Mouse (Mus musculus) forebrain, embryonic 13.5 days (tissue): ENCODE data around the gene Zfp618. TPM values are rescaled to one million over a fixed set of nuclear protein-coding genes. Genes with fewer than 3 reads are reported as not detected.
A peak's percentile ranks its signal among the peaks of the same experiment; 100 is the strongest.

Source experiments
- ATAC-seq: fragments of 200-750 bp; cut with Nextera tagmentation; 2 replicates; pipeline ENCODE4 v1.8.0; 2017
- H3K27ac ChIP-seq: fragments of 300-500 bp; sonication (generic); 2 replicates; pipeline ENCODE4 v1.5.1; 2015; ENCODE audit warnings: inconsistent platforms, mild to moderate bottlenecking, moderate library complexity
- H3K27me3 ChIP-seq: fragments of 300-500 bp; sonication (generic); 2 replicates; pipeline ENCODE4 v1.6.1; 2015; ENCODE audit warnings: mild to moderate bottlenecking, inconsistent platforms
- H3K36me3 ChIP-seq: fragments of 300-500 bp; sonication (generic); 2 replicates; pipeline ENCODE4 v1.6.1; 2015; ENCODE audit warnings: mild to moderate bottlenecking, inconsistent platforms; ENCODE audit not compliant: poor library complexity, severe bottlenecking
- H3K4me1 ChIP-seq: fragments of 300-500 bp; sonication (generic); 2 replicates; pipeline ENCODE4 v1.6.1; 2015; ENCODE audit warnings: inconsistent platforms
- H3K4me2 ChIP-seq: fragments of 300-500 bp; sonication (generic); 2 replicates; pipeline ENCODE4 v1.6.1; 2015; ENCODE audit warnings: inconsistent platforms, mild to moderate bottlenecking, moderate library complexity
- H3K4me3 ChIP-seq: fragments of 300-500 bp; sonication (generic); 2 replicates; pipeline ENCODE4 v1.5.1; 2015; ENCODE audit warnings: mild to moderate bottlenecking, inconsistent platforms
- H3K9ac ChIP-seq: fragments of 300-500 bp; sonication (generic); 2 replicates; pipeline ENCODE4 v1.6.1; 2015; ENCODE audit warnings: mild to moderate bottlenecking, inconsistent platforms
- H3K9me3 ChIP-seq: fragments of 300-500 bp; sonication (generic); replicated peaks from 2 replicates; pipeline ENCODE4 v1.6.1; 2016; ENCODE audit warnings: inconsistent platforms
- WGBS: fragments of 180-500 bp; shearing (Covaris S2); methylation state at CpG from one replicate; pipeline ENCODE4 v1.1.7; 2015; 5-methylcytosine and 5-hydroxymethylcytosine counted together
- polyA plus RNA-seq: library from polyadenylated mRNA; unstranded; fragments of >200 nt; fragmentation: Nextera tagmentation; extraction: Ambion mirVana; gene quantifications from 2 replicates; pipeline ENCODE4 v1.2.1, GENCODE M21; 2015

The Zfp618 gene
- 21.7 and 25.2 TPM in 2 replicates for polyA plus RNA-seq

DNA sequence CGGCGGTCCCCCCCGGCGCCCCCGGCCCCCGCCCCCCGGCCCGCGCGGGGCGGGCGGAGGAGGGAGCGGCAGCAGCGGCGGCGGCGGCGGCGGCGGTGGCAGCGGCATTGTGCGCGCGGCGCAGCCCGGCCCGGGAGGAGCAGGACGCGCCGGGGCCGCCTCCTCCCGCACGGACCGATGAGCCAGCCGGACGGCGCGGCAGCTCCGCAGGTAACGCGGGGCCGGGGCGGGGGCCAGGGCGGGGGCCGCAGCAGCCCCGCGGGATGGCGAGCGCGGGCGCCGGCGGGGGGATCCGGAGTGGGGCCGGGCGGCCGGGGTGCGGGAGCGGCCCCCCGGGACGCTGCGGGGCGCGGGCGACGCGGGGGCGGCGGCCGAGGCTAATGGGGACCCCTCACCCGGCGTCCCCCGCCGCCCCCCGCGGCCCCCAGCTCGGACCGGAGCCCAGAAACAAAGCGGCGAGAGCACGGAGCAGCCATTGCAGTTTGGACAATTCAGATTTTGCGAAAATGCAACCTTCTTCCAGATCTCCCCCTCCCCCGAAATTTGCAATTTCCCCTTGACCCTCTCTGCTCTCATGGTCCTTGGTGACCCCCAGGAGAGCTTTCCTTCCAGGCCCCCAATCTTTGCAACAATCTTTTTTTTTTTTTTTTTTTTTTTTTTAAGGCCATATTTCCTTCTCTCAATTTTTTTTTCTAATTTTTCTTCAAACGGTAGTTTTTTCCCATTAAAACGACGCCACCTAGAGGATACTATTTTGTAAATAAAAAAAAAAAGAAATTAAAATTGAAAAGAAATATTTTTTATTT lies at the start of gene Zfp618:
Gene Zfp618 (plus strand): TSS at position 77 of the 806 bp plus-strand sequence.
- no peaks in the 10 kb centered on the region for H3K9me3 ChIP-seq
- WGBS: 0% methylated on average over 32 of the region's 86 CpGs
- H3K9ac ChIP-seq: peak within 1 kb of the TSS; percentile 97
- H3K36me3 ChIP-seq: no peaks in the 10 kb centered on the region
- H3K27me3 ChIP-seq: peaks cover 3% of the 10 kb centered on the region; the same call in 1 of the 2 replicates
- H3K4me3 ChIP-seq: peak within 1 kb of the TSS; percentile 83
- ATAC-seq: peak; percentile 78
- H3K27ac ChIP-seq: peak within 1 kb of the TSS; percentile 83
- H3K4me2 ChIP-seq: peak within 1 kb of the TSS; percentile 72
- 0 out of 2 replicates have a peak, but pooled peaks cover 6% of the 10 kb centered on the region for H3K4me1 ChIP-seq

DNA sequence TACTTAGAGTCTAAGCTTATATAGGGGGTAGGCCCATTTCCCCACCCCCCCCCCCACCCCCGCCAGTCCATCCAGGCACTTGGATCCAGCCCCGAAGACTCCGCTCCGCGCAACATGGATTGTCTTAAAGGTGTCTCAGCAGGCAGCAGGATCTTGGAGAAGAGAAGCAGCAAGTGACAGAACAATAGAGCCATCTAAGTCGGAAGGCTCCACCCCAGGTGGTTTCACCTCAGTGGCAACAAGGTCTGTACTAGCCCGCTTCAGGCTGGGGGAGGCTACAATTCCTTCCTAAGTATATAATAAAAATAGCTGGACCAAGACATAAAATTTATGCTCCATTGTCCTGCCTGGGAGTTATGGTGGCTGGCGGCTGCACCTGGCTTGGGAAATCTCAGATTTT lies 48.3 kb upstream of the Zfp618 start:
- H3K4me1 ChIP-seq: no peaks in the 10 kb centered on the region
- no peaks in the 10 kb centered on the region for H3K9me3 ChIP-seq
- no peak overlapping the region for H3K27ac ChIP-seq
- H3K4me2 ChIP-seq: no peak overlapping the region
- no peak overlapping the region for H3K4me3 ChIP-seq
- no peak overlapping the region for H3K9ac ChIP-seq
- no peaks in the 10 kb centered on the region for H3K27me3 ChIP-seq
- 85% methylated on average over 8 of the region's 8 CpGs for WGBS
- no peak for ATAC-seq
- H3K36me3 ChIP-seq: no peaks in the 10 kb centered on the region

DNA sequence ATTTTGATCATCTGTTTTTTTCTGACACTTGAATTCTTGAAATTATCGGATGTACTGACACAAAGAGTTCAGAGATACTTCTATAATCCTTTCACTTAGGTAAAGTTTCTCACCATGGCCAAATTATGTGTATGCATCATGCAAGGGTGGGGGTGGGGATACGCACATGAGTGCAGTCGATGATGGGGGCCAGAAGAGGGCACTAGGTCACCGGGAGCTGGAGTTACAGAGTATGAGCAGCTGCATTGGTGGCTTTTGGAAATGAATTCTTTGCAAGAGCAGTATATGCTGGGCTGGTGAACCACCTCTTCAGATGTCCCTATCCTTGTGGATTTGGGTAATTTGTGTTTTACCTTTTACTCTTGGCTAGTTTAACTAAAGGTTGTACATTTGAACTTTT lies 31.6 kb upstream of the Zfp618 start:
- Histone ChIP-seq H3K27me3 (no peaks in the 10 kb centered on the region), H3K9me3 (no peaks in the 10 kb centered on the region), H3K27ac (no peak overlapping the region), H3K4me1 (no peaks in the 10 kb centered on the region), H3K9ac (no peak overlapping the region), H3K36me3 (no peaks in the 10 kb centered on the region), H3K4me2 (no peak overlapping the region), H3K4me3 (no peak overlapping the region)
- WGBS: 90% methylated on average over 4 of the region's 4 CpGs
- ATAC-seq: no peak

DNA sequence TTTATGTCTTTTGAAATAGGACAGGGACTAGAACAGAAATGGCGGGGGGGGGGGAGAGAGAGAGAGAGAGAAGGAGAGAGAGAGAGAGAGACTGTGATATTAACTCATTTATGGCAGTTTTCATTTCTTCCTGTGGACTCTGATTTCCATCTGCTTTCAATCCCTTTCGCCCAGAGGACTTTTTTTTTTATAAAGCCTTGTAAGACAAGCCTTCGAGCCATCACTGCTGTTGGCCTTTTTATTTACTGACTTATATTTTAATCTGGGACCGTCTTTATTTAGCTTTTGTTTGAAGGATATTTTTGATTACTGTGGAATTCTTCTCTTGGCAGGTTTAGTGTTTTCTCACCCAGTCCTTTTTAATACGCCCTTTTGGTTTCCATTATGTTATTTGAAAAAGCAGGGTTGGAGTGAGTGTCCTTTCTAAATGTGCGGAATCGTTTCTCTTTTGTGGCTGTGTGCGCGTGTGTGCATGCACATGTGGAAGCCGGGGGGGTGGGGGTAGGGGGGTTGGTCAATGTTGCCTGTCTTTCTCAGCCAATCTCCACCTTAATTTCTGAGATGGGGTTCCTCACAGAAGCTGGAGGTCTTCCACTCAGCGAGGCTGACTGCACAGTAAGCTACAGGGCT lies 29.7 kb upstream of the Zfp618 start:
- Histone ChIP-seq H3K9ac (no peak overlapping the region), H3K27me3 (no peaks in the 10 kb centered on the region), H3K9me3 (no peaks in the 10 kb centered on the region), H3K36me3 (no peaks in the 10 kb centered on the region), H3K4me1 (no peaks in the 10 kb centered on the region), H3K27ac (no peak overlapping the region), H3K4me2 (no peak overlapping the region), H3K4me3 (no peak overlapping the region)
- ATAC-seq: no peak
- WGBS: 73% methylated on average over 11 of the region's 11 CpGs

DNA sequence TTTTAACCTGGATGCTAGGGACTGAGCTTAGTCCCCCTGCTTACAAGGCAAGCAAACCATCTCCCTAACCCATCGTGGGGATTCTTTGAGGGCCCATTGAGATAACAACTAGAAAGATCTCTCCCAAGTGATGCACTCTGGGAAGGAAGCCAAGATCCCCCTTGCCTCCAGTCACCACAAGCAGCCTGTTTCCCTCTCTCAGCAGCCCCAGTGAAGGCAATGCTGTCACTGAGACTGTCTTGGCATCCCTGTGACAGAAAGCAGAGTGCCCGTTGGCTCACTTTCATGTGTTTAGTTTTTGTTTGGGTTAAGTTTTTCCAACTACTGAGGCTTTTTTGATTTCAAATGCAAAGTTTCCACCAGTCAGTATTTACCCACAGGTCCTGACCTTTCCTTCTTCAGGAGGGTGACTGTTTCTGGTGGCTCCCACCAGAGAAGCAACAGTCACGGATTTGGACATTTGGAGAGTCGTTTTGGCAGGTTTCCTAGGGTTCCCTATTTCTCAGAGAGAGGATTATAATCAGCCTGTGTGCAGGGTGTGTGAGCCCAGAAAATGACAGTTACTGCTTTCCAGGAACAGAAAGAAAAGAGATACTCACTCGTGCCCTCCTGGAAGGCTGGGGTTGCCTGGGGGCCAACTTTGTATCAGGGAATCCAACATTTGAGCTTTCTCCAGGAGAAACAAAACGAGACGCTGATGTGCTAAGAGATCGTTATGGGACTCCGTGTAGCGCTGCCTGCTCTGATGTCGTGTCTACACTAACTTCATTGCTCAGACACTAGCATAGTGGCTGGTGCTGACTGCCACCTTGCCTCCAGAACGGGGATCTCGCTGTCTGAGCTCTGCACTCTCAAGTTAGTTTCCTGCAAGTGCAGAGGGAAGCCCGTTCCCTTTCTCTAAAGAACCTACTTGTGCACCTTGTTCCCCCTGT lies 23.1 kb upstream of the Zfp618 start:
- 55% methylated on average over 14 of the region's 14 CpGs for WGBS
- Histone ChIP-seq H3K4me1 (peaks cover 8% of the 10 kb centered on the region), H3K27me3 (no peaks in the 10 kb centered on the region), H3K4me2 (no peak overlapping the region), H3K36me3 (no peaks in the 10 kb centered on the region), H3K9ac (no peak overlapping the region), H3K9me3 (no peaks in the 10 kb centered on the region), H3K27ac (no peak overlapping the region; the same call in 1 of the 2 replicates), H3K4me3 (no peak overlapping the region)
- peak; percentile 81; the same call in 1 of the 2 replicates for ATAC-seq

DNA sequence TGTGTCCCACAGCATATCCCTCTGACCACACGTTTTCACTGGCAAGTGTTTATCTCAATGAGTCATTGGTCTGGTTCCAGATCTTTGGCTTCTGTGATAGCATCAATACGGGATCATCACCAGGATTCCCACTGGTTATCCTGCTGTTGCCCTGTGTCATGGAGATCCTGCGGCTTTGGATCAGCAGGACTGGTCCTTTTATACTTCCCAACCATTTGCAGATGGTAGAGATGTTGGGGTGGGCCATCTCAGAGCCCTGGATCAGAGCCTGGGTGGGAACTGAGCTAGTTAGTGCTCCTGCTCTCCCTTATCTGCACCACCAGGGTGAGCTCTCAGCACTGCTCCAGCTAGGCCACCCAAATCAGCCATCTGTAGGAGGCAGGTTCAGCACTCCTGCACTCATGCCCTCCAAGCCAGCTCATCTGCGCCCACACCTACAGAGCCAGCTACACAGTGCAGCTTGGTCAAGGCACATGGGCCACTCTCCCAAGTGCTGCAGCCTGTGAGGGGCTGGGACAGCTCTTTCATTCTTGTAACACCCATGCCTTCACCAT lies 21.0 kb upstream of the Zfp618 start:
- Histone ChIP-seq H3K9ac (no peak overlapping the region), H3K27ac (no peak overlapping the region), H3K4me2 (no peak overlapping the region), H3K27me3 (no peaks in the 10 kb centered on the region), H3K9me3 (no peaks in the 10 kb centered on the region), H3K4me1 (peaks cover 8% of the 10 kb centered on the region), H3K4me3 (no peak overlapping the region), H3K36me3 (no peaks in the 10 kb centered on the region)
- WGBS: 68% methylated on average over 4 of the region's 4 CpGs
- ATAC-seq: no peak

DNA sequence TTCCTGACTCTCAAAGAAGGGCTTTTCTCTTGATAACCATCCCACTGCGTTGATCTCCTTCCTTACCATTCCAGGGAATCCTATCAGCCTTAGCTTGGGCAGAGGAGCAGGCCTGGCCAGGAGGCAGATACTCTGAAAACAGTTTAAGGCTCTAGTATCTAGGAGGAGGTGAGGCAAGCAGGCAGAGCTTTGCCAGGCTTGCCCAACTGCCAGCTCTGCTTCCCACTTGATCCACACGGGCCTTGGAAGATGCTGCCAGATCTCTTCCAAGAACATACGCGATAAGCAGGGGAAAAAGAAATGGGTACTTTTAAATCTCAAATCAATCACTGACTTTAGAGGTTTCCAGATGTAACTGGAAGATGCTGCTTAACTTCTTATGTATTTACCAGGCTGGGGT lies 1.6 kb upstream of the Zfp618 start:
- H3K27me3 ChIP-seq: peaks cover 3% of the 10 kb centered on the region; the same call in 1 of the 2 replicates
- no peak overlapping the region for H3K9ac ChIP-seq
- no peaks in the 10 kb centered on the region for H3K9me3 ChIP-seq
- H3K4me1 ChIP-seq: 0 out of 2 replicates have a peak, but pooled peaks cover 6% of the 10 kb centered on the region
- 74% methylated on average over 4 of the region's 4 CpGs for WGBS
- no peak for ATAC-seq
- no peak overlapping the region for H3K4me2 ChIP-seq
- no peak overlapping the region for H3K4me3 ChIP-seq
- H3K36me3 ChIP-seq: no peaks in the 10 kb centered on the region
- no peak overlapping the region for H3K27ac ChIP-seq

DNA sequence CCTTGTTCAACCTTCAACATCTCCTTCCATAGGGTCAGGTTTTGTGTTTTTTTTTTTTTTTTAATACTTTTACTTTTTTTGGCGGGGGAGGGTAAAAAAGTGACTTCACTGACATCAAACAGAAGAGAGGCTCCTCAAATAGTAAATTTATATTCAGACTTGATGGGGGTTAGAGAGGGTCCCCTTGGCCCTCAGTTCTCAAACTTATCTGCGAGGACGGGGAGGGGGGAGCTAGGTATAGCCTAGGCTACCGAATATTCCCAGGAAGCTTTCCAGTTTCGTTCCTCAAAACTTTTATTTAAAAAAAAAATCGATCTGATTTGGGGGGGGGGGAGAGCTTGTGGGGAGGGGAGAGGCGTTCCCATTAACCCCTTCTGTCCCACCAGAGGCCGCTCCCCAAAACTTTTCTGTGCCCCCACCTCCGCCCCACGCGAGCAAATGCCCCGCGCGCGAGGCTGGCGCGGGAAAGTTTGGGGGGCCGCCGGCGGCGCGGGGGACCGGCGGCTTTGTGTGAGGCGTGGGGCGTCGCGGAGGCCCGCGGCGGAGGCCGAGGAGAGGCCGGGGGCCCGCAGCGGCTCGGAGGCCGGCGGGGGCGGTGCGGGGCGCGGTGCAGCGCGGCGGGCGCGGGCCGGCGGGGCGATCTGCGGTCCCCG lies 403 bp upstream of the Zfp618 start:
- H3K27ac ChIP-seq: no peak overlapping the region

DNA sequence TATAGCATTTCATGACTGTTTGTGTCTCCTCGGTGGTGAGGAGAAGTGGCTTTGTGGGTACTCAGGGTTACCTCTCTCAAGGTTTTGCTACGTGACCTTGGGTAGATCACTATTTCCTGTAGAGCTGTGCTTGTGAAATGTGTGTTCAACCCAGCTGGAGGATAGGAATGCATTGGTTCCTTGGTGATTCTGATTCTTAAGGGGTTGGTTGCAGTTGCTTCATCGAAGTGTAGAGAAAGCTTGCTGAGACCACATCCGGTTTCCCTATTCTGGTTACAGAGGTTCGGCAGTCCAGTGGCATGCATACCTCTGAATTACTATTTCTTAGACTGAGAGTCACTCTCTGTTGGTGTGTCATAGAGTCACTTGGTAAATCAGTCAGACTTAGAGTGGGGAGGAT lies 4.2 kb downstream of the Zfp618 start:
- Histone ChIP-seq H3K4me1 (0 out of 2 replicates have a peak, but pooled peaks cover 6% of the 10 kb centered on the region), H3K4me2 (no peak overlapping the region), H3K27me3 (no peaks in the 10 kb centered on the region), H3K9me3 (no peaks in the 10 kb centered on the region), H3K9ac (no peak overlapping the region), H3K4me3 (no peak overlapping the region), H3K27ac (no peak overlapping the region), H3K36me3 (no peaks in the 10 kb centered on the region)
- 93% methylated on average over 5 of the region's 5 CpGs for WGBS
- no peak for ATAC-seq

More for the DNA sequence above, 403 bp upstream of the Zfp618 start:
- ATAC-seq: peak; percentile 67; the same call in 1 of the 2 replicates
- peak overlapping the region; percentile 97 for H3K9ac ChIP-seq
- 3% methylated on average over 14 of the region's 52 CpGs for WGBS
- H3K4me1 ChIP-seq: 0 out of 2 replicates have a peak, but pooled peaks cover 6% of the 10 kb centered on the region
- H3K36me3 ChIP-seq: no peaks in the 10 kb centered on the region
- H3K27me3 ChIP-seq: peaks cover 3% of the 10 kb centered on the region; the same call in 1 of the 2 replicates
- H3K4me3 ChIP-seq: peak overlapping the region; percentile 83
- peak overlapping the region; percentile 72 for H3K4me2 ChIP-seq
- H3K9me3 ChIP-seq: no peaks in the 10 kb centered on the region

DNA sequence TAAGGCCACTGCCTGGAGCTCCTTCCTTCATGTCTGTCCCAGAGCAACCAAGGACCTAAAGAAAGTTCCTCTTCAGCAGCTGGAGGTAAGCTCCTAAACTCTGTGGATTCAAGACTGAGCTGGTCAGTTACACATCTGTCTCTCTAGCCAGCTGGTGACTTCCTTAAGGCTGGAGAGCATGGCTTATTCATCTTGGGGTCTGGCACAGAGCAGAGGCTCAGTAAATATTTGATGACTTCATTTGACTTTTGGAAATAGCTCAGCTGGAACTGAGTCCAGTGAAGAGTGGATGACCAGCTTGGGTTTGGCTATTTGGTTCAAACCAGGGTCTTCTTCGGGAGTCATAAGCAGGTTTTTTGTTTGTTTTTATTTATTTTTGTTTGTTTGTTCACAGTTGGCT lies 6.6 kb downstream of the Zfp618 start:
- 0 out of 2 replicates have a peak, but pooled peaks cover under 1% of the 10 kb centered on the region for H3K4me1 ChIP-seq
- no peaks in the 10 kb centered on the region for H3K9me3 ChIP-seq
- no peak overlapping the region for H3K27ac ChIP-seq
- no peak overlapping the region for H3K4me2 ChIP-seq
- no peaks in the 10 kb centered on the region for H3K27me3 ChIP-seq
- H3K9ac ChIP-seq: no peak overlapping the region
- 89% methylated on average over 1 of the region's 1 CpGs for WGBS
- no peak overlapping the region for H3K4me3 ChIP-seq
- no peak for ATAC-seq
- H3K36me3 ChIP-seq: no peaks in the 10 kb centered on the region

DNA sequence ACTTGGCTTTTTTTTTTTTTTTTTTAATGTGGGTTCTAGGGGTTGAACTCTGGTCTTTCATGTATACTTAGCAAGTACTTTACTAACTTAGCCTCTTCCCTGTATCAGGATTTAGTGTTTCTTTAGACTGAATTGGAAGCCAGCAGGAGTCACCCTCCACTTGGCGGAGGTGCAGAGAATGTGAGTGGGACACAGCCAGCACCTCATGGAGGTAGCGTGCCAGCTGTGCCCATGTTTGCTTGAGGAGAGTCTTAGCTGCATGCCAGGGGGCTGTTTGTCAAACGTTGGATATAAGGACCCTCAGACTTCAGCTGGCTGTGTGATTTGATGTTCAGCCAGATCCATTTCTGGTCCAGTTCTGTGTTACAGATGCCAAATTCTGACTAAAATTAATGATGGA lies 7.7 kb downstream of the Zfp618 start:
- H3K9me3 ChIP-seq: no peaks in the 10 kb centered on the region
- H3K4me2 ChIP-seq: no peak overlapping the region
- H3K4me3 ChIP-seq: no peak overlapping the region
- no peaks in the 10 kb centered on the region for H3K27me3 ChIP-seq
- H3K9ac ChIP-seq: no peak overlapping the region
- H3K4me1 ChIP-seq: peaks cover 6% of the 10 kb centered on the region
- H3K36me3 ChIP-seq: no peaks in the 10 kb centered on the region
- no peak overlapping the region for H3K27ac ChIP-seq
- ATAC-seq: no peak
- 71% methylated on average over 3 of the region's 3 CpGs for WGBS
